Mouse (Mus musculus): Measurements from ENCODE around the gene Cpt1b.
"Not testable (repeated sequence)": the region's sequence is repeated elsewhere in the genome, so short reads cannot be mapped to it uniquely, and the experiment has no call there.

GRCm38 (mm10) chr15:89430771-89431170, 5.1 kb upstream of the Cpt1b start:
- TF ChIP-seq CTCF (conservative IDR thresholded peaks at IDR 0.05; ENCODE audit: low read length); NANOG (IDR thresholded peaks at IDR 0.05; ENCODE audit: borderline replicate concordance, low read length): not testable (repeated sequence)

Measured in E14TG2a.4 (cell line).